Mouse (Mus musculus): ENCODE results near the gene Slx4ip.
A peak's percentile ranks its signal among the peaks of the same experiment; 100 is the strongest.

Gene Slx4ip

DNA sequence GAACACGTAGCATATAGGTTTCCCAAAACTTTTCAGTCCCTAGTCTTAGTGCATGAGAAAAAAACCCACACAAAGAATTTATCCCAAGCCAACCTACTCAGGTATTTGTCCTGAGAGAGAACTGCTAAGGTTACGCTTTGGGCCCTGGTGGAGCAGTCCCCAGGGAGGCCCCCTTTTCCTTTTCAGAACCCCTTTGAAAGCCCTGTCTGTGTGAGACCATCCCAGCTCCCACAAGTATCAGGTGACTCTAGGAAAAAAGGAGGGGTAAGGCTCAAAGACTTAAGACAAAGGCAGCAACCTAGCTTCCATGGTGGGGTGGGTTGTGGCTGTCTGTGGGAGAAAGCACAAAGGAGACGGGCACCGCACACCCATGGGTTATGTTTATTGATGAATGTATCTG, 216.2 kb downstream of the Slx4ip start:
- no peak for DNase-seq (ENCODE audit: low spot score)

DNA sequence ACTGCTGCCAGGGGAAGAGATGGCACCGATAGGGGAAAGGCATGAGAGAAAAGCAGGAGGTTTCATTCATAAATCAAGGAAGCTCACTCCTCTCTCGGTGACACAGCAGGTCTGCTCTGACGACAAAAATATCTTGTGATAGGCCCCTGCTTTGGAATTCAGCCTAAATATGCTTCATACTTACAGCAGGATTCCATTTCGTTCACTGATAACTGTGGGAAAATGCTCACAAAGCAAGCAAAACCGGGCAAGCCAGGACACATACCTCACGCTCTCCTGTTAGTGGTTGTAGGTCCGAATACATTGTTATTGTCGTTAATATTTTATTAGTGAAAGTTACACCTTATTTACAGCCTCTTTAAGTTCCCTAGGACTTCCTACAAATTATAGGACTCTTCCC, 216.9 kb downstream of the Slx4ip start:
- DNase-seq (ENCODE audit: low spot score): no peak

DNA sequence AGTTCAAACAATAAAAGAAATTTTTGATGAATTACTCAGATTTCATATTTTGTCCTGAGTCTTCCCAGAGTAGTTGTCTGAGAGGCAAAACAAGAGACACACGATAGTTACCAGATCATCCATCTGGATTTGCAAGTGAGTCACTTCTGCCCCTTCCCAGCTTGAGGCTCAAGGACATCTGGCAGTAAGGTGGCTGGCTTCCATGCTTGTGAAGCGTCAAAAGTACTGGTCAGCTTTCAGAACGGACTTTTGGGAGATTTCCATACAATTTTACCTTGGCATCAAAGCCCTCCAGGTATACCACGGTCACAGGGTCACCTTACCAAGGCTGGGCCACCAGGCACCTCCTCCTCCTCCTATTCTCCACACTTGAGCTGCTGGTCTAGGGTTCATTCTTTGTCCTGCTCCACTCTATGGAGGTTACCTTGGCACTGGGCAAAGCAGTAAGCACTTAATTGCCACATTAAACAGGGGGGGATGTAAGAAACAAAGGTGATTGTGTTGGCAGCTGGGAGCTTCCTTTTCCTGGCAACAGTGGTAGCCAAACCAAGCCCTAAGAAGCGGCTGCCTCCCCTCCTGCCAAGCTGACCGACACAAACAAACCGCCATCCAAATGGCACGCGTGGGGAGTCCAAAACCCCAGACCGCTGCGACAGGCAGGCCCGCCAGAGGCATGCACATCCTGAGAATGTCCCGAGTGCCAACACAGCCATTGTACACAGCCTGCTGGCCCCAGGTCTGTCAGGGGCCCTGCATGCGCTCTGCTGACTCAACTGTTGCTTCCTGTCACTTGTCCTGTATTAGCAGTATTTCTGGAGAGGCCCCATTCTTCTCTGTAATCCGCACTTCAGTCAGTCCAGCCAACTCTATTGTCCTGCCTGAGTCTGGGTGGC, 218.5 kb downstream of the Slx4ip start:
- DNase-seq (ENCODE audit: low spot score): no peak

DNA sequence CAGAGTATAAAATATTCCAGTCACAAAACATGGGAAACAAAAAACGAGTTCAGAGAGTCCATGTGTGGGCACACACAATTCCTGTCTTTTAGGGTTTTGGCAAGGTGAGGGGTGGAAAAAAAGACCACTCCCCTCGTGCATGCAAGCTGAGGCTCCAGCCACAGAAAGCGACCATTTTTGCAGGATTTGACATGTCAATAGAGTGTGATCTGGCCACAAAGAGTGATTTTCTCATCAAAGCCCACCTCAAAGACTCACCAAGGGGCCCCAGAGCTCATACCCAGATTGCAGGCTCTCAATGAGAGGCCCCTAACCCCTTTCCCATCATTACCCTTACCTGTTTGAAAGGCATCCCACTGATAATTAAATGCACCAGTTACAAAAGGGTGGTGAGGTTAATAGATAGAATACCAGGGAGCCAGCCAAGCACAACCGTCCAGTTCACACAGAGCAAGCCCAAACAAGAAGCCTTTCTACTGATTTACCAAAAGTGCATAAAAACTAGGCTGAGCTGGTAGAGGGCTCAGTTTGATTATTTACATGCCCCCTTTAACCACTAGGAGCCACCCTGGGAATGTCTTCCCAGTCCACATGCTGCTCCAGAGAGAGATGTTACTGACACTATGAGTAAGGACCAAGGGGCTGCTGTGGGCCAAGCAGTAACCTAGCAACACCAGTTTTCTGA, 219.3 kb downstream of the Slx4ip start:
- DNase-seq (ENCODE audit: low spot score): no peak

DNA sequence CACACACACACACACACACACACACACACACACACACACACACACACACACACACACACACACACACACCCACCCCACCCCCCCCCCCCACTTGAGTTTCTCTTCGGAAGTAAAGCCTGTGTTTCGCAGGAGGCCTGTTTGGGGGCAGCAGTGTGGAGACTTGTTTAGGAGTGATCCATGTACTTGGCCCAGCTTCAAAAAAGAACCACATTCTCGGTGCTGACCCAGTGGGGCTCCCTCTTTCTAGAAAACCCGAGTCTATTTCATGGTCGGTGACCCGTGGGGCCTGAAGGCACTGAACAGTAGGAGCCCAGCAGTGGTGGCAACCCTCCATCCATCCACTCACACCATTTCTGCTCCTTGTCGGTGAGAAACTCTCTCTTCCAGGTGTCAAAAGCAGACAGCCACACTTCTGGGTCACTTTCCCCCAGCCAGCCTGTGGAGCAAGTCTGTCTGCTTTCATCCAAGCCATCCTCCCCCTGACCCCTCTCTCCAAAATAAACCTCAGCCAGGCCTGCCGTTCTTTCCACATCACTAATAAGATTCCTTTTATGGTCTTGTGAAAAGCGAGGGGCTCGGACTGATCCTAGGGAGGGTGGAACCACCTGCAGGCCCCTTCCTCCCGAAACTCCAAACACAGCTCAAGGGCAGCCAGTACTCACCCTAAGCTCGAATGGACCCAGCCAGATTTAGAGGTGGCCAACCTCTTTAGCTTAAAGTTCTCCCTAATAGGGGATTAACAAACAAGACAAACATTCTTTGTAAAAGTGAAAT, 222.5 kb downstream of the Slx4ip start:
- DNase-seq (ENCODE audit: low spot score): no peak

DNA sequence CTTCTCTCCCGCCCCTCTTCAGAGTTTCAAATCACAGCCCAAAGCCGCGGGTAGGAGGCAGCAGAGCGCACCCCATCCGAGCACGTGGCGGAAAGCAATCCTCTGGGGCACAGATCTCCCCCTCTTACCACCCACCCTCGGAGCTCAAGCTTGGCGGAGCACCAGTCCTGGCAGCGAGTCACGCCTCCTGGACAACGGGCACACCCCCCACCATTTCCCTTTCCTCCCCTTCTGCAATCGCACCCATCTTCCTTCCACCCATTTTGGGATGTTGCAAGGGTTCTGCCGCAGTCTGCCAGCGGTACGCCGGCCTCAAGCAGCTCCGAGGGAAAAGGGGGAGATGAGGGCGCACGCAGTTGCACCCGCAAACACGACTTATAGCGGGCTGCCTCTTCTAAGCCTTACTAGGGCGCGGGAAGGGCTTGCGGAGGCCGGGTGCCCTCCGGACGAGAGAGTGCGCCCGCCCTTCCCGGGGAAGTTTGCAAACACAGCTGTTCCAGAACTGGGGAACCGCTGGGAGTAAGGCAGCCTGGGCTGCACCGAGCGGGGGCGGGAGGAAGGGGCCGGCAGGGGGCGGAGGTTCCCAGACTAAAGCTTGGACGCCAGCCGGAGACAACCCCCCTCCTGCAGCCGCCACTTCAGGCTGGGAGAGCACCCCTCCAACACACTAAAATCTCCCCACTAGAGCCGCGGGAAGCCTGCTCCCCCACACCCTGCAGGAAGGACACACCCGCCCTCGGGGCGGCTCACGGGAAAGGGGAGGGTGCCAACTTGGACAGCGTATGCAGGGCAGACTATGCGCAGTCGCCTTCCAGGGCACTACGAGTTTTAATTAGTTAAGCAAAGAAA, 223.5 kb downstream of the Slx4ip start:
- DNase-seq (ENCODE audit: low spot score): no peak

DNA sequence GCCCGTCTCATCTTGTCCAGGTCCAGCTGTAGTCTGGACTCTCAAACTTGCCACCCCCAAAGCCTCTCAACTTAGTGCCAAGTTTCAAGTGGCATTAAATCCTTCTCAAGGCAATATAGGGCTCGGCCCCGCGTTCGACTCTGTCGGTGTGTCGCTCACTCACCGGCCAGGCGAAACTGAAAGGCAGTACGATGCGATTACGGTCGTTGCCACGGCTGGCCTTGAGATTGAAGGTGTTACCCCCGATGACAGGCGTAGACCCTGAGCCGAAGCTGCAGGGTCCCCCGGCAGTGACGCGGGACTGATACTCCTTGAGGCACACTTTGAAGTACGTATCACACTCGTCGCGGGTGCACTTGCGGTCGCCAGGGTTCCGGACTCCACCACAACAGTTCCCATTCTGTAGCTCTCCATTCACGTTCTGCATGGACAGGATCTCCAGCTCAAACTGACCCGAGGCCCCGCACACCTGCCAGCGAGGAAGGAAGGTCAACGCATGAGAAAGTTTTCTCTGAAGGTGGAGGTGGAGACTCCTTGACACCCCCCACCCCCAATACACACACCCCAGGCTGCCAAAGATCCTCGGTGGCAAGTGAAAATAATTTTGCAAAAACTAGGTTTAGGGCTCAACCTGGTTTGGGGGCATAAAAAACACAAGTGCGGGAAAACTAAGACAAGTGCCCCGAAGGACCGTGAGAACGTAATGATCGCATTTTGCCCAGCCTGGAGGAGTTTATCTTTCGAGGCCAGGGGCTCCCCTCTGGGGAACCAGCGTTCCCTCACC, 224.4 kb downstream of the Slx4ip start:
- DNase-seq (ENCODE audit: low spot score): no peak

DNA sequence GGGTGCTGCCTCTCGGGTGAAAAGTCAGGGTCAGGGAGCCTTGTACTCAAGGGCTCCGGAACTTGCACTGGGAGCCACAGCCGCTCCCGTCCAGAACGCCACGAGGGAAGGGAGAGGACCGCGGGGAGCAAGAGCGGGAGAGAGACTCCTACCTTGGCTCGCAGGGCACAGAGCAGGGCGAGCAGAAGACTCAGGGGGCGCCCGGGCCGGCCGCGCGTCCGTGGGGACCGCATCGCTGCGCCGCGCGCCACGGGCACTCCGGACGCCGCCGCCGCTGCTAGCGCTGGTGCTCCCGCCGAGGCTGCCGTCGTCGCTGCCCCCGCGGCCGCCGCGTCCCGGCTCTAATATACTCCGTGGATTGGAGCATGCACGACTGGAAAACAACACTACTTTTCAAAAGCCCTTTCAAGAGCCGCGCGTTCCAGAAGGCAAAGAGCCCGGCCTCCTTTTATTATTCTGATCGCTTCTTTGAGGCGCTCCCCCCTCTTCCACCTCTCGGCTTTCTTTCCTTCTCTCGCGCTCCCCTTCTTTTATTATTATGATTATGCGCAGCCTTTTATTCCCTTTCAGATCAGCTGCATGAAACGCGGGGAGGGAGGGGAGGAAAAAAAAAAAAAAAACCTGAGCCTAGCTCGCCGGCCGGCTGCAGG, 225.1 kb downstream of the Slx4ip start, which contains the start of gene Jag1:
Jag1 (minus strand) TSS at position 620 of the 650 bp plus-strand sequence.
- no peak for DNase-seq (ENCODE audit: low spot score)

DNA sequence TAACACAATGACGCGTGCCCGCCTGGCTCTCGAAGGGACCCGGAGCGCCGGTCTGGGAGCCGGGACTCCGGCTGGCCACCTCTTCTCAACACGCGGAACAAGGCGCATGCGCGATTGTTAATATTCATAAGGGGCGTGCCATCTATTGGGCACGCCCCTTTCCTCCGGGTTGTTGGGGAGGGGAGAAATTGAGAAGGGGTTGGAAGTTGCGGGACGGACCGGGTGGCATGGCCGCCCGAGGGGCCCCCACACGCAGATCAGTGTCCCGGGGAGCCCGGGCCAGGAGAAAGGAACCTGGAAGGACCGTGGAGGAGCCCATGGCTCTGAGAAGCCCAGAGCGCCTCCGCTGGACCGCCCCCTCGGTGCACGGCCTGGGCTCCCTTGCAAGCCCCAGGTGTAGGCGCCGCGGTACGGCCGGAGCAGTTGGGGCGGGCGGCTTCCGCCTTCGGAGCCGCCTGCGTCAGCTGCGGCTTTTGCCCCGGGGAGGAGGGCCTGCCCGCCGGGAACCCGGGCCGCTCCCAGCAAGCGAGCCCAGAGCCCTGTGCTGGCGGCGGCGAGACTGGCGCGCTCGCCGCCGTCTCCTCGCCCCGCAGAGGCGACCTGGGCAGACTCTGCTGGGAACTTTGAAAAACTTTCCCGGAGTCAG, 225.8 kb downstream of the Slx4ip start:
- peak; percentile 53 for DNase-seq (ENCODE audit: low spot score)

DNA sequence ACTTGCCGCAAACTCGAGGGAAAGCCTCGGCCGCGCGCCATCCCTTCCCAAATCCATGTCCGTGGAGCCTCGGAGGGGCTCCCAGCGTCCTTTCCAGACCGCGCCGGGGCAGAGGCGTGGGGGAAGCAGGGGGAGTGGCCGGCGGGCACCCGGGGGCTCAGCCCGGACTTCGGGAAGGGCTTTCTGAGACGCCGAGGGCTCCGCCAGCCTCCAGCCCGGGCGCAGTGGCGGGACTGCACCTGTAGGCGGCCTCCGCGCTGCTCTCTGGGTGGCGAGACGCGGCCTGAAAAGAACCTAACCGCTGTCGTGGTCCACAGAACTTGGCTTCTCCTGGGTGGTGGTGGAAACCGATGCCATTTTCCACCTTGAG, 226.3 kb downstream of the Slx4ip start:
- DNase-seq (ENCODE audit: low spot score): no peak
